Mouse (Mus musculus) right cerebral cortex, adult 2 months (tissue): ENCODE results near the gene Slc6a11.
A peak's percentile ranks its signal among the peaks of the same experiment; 100 is the strongest.

Experiments used
- DNase-seq, 2 experiments: peaks; one replicate each; pipeline ENCODE4 v3.0.0; 2021 to 2022; ENCODE audit warnings: low spot score in 2 of 2

The Slc6a11 gene

GRCm38 (mm10) chr6:114266273-114266672 lies 135.2 kb downstream of the Slc6a11 start:
- DNase-seq: no peak

DNA sequence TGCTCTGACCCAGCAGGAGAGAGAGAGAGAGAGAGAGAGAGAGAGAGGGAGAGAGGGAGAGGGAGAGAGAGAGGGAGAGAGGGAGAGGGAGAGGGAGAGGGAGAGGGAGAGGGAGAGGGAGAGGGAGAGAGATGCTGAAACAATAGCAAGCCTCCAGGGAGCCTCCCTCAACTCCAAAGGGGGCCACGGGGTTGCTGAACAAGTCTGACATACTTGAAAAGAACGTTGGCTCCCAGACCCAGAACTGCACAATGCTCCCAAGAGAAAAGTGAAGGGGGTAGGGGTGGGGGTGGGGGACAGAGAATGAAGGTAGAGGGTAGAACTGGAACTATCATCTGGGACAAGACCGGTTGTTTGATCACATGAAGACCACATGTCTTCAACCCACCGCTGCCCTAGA lies 136.9 kb downstream of the Slc6a11 start:
- no peak for DNase-seq

- DNase-seq: no peak
These were observed 138.5 kb downstream of the Slc6a11 start for GRCm38 (mm10) chr6:114269589-114269988.

GRCm38 (mm10) chr6:114270799-114271198 lies 139.8 kb downstream of the Slc6a11 start:
- no peak for DNase-seq

DNA sequence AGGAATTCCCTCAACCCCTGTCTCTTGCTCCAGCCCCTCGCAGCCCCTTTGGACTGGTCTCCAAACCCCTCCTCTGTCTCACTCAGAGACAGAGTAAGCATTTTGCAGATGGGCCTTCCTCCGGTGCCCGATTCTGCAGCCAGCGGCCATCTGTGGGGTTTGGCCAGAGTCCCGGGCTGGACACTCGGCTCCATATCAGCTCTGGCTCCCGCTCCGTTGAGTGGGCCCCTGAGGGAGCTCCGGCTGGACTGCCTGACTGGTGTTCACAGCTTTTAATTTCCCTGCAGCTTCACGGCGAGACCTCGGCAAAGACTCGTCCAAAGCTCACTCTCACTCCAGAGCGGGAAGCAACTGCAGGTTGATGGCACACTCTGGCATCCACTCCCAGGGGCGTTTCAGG lies 141.2 kb downstream of the Slc6a11 start:
- DNase-seq: no peak

- no peak for DNase-seq
These were observed 143.1 kb downstream of the Slc6a11 start for GRCm38 (mm10) chr6:114273997-114274728.

DNA sequence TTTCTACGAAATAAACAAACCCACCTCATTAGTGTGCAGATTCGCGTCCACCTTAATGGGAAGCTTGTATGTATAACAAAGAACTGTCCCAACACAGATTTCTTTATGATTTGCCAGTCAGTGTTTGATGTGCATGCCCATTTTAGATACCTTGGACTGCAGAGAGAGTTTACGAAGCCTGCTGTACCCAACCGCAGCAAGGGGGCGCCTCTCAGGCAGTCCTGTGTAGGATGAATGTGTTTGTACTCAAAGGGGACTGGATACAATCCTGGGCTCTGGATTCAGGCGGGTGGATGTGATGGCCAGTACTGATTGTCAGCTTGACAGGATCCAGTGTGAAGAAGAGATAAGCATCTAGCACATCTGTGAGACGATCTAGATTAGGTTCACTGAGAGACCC lies 144.8 kb downstream of the Slc6a11 start:
- no peak for DNase-seq

GRCm38 (mm10) chr6:114282469-114283277 lies 151.6 kb downstream of the Slc6a11 start, which contains the start of gene Slc6a1:
Gene Slc6a1 (plus strand): TSS chr6:114282635.
- DNase-seq: peak; percentile 59 to 70

- DNase-seq: no peak
These were observed 152.3 kb downstream of the Slc6a11 start for GRCm38 (mm10) chr6:114283278-114283770.

- DNase-seq: no peak
These were observed 153.1 kb downstream of the Slc6a11 start for GRCm38 (mm10) chr6:114283927-114284703.

DNA sequence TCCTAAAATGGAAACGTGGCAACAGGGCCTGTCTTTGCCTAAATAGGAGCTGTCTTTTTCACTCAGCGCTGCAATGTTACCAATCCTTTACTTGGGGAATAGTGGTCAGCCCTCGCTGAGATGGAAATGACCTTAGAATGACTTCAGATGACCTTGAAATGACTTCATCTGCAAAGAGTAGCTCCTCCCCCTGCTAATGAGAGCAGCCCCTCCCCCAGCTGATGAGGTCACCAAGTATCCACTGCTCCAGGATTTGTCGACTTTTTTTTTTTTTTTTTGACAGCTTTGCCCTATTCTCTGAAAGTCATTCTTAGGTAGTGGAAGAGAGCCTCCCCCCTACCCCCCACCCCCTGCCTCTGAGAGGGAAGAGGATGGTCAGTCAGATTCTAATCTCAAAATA lies 154.4 kb downstream of the Slc6a11 start:
- DNase-seq: no peak

DNA sequence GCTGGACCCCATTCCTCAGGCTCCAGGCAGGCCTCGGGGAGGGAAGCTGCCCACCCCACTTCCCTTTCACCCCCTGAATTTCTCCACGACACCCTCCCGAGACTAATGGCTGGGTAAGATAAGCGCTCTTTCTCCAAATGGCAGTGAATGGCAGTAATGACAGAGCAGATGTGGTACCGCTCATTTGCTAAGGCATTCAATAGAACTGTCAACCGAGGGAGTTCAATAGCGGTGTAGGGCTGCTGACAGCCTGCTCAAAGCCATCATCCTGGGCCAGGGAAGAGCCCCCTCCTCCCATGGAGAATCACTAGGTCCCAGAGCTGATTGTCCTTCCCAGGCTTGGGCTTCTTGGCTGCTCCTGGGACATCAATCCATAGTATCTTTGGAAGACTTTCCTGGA lies 158.1 kb downstream of the Slc6a11 start:
- no peak for DNase-seq

- DNase-seq: peak; percentile 75 to 78
These were observed 159.1 kb downstream of the Slc6a11 start for GRCm38 (mm10) chr6:114290184-114290583.

- DNase-seq: no peak
These were observed 159.9 kb downstream of the Slc6a11 start for GRCm38 (mm10) chr6:114290929-114291328.

GRCm38 (mm10) chr6:114291396-114291795 lies 160.4 kb downstream of the Slc6a11 start:
- no peak for DNase-seq

DNA sequence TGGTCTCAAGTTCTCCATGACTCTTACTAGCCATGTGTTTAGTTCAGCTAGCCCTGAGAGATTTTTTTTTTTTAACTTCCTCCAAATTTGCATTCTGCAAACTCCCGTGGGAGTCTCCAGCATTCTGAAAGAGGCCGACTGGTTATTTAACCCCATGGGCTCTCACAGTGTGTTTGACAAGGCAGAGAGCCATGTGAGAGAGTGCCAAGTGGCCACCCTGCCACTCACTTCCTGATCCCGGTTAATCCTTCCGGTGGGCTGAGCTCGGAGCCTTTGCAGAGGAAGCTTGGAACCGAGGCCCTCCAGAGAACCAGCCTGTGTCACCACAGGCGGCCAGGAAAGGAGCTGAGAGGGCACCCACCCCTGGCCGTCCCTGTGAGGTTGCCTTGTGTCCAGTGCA lies 162.5 kb downstream of the Slc6a11 start:
- no peak for DNase-seq

GRCm38 (mm10) chr6:114295086-114295485 lies 164.0 kb downstream of the Slc6a11 start:
- DNase-seq: no peak

DNA sequence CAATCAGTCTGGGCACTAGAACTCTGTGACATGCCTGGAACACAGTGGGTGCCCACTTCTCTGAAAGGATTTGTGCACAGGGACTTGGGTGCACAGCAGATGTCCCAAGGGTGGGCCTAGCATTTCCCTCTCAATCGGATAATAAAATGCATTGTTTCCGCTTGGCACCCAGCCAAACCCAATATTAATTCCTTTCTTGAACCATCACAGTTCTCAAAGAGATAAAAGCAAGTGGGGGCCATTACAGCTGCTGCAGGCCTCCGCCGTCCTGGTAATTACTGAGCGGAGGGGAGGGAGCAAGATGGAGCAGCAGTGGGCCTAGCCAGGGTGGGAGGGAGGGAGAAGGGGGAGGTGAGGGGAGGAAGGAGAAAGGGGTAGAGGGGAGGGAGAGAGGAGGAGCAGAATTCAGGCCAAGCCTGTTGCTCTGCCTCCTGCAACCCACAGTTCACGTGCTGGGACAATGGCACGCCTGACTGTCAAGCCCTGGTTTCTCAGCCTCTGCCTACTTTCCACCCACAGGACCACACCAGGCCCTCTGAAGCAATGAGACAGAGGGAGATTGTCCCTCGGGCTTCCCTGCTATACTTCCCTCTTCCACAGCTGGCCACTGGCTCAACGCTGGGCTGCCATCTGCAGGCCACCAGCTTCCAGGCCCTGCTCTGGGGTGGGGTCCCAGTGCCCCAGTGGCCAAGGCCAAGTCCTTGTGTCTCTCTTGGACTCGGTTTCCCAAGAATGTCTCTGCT lies 166.4 kb downstream of the Slc6a11 start:
- no peak for DNase-seq
